Mouse (Mus musculus): ENCODE measurements around the gene Nedd9. TPM values are rescaled to one million over a fixed set of nuclear protein-coding genes. Genes with fewer than 3 reads are reported as not detected.

Gene Nedd9
- total and polyA plus RNA-seq, 3 experiments = 0.49 to 1.4 TPM; not detected in 1

- Histone ChIP-seq H3K27me3 (ENCODE audit: insufficient read depth, low read length) (no peaks in the 10 kb centered on the region), H3K4me1 (ENCODE audit: insufficient read depth, low read depth, low read length) (no peaks in the 10 kb centered on the region), H3K4me3 (ENCODE audit: low read depth, low read length) (no peak overlapping the region), H3K9me3 (replicated peaks) (no peaks in the 10 kb centered on the region), H3K36me3 (replicated peaks) (no peaks in the 10 kb centered on the region)
- DNase-seq (ENCODE audit: low spot score) (no peak), ATAC-seq (ENCODE audit: extremely low read depth, insufficient number of reproducible peaks, low FRiP score, poor library complexity, severe bottlenecking) (no peak)
- no peak for TF ChIP-seq CTCF (IDR thresholded peaks at IDR 0.05; ENCODE audit: low read depth, low read length)
These were observed 12.8 kb downstream of the Nedd9 start for GRCm38 (mm10) chr13:41474365-41474764.

GRCm38 (mm10) chr13:41473504-41473903 lies 13.7 kb downstream of the Nedd9 start:
- no peak for TF ChIP-seq GATA2 (IDR thresholded peaks at IDR 0.05; ENCODE audit: borderline replicate concordance, low read depth, low read length)
- TF ChIP-seq CTCF (IDR thresholded peaks at IDR 0.05; ENCODE audit: low read depth, low read length) = no peak
- no peak for TF ChIP-seq GATA1 (IDR thresholded peaks at IDR 0.05; ENCODE audit: borderline replicate concordance, low read length)
- no peak for TF ChIP-seq TAL1 (conservative IDR thresholded peaks at IDR 0.05; ENCODE audit: low read depth, low read length)
- TF ChIP-seq POLR2AphosphoS5 (IDR thresholded peaks at IDR 0.05; ENCODE audit: insufficient replicate concordance, low read depth, low read length) = no peak
- no peaks in the 10 kb centered on the region for H3K4me1 ChIP-seq (ENCODE audit: insufficient read depth, low read depth, low read length)
- no peaks in the 10 kb centered on the region for H3K36me3 ChIP-seq (replicated peaks)
- no peaks in the 10 kb centered on the region for H3K9me3 ChIP-seq (replicated peaks)
- ATAC-seq (ENCODE audit: extremely low read depth, insufficient number of reproducible peaks, low FRiP score, poor library complexity, severe bottlenecking) = no peak
- no peak for DNase-seq (ENCODE audit: low spot score)
- no peaks in the 10 kb centered on the region for H3K27me3 ChIP-seq (ENCODE audit: insufficient read depth, low read length)
- no peak overlapping the region for H3K4me3 ChIP-seq (ENCODE audit: low read depth, low read length)

- H3K36me3 ChIP-seq (replicated peaks) = no peaks in the 10 kb centered on the region
- no peak for TF ChIP-seq TAL1 (conservative IDR thresholded peaks at IDR 0.05; ENCODE audit: low read depth, low read length)
- TF ChIP-seq CTCF (IDR thresholded peaks at IDR 0.05; ENCODE audit: low read depth, low read length) = no peak
- ATAC-seq (ENCODE audit: extremely low read depth, insufficient number of reproducible peaks, low FRiP score, poor library complexity, severe bottlenecking) = no peak
- H3K9me3 ChIP-seq (replicated peaks) = no peaks in the 10 kb centered on the region
- no peak for DNase-seq (ENCODE audit: low spot score)
- no peaks in the 10 kb centered on the region for H3K4me1 ChIP-seq (ENCODE audit: insufficient read depth, low read depth, low read length)
- no peaks in the 10 kb centered on the region for H3K27me3 ChIP-seq (ENCODE audit: insufficient read depth, low read length)
- H3K4me3 ChIP-seq (ENCODE audit: low read depth, low read length) = no peak overlapping the region
These were observed 14.2 kb downstream of the Nedd9 start for GRCm38 (mm10) chr13:41472878-41473424.

- Histone ChIP-seq H3K27me3 (ENCODE audit: insufficient read depth, low read length) (0 out of 2 replicates have a peak, but pooled peaks cover 2% of the 10 kb centered on the region), H3K36me3 (replicated peaks) (no peaks in the 10 kb centered on the region), H3K9me3 (replicated peaks) (no peaks in the 10 kb centered on the region), H3K4me1 (ENCODE audit: insufficient read depth, low read depth, low read length) (no peaks in the 10 kb centered on the region), H3K4me3 (ENCODE audit: low read depth, low read length) (no peak overlapping the region)
- DNase-seq (ENCODE audit: low spot score) = no peak
- TF ChIP-seq GATA2 (IDR thresholded peaks at IDR 0.05; ENCODE audit: borderline replicate concordance, low read depth, low read length) (no peak), POLR2AphosphoS5 (IDR thresholded peaks at IDR 0.05; ENCODE audit: insufficient replicate concordance, low read depth, low read length) (no peak), GATA1 (IDR thresholded peaks at IDR 0.05; ENCODE audit: borderline replicate concordance, low read length) (no peak), CTCF (IDR thresholded peaks at IDR 0.05; ENCODE audit: low read depth, low read length) (no peak), TAL1 (conservative IDR thresholded peaks at IDR 0.05; ENCODE audit: low read depth, low read length) (no peak)
- ATAC-seq (ENCODE audit: extremely low read depth, insufficient number of reproducible peaks, low FRiP score, poor library complexity, severe bottlenecking) = no peak
These were observed 18.9 kb downstream of the Nedd9 start for GRCm38 (mm10) chr13:41468277-41468676.

GRCm38 (mm10) chr13:41467036-41467435 lies 20.1 kb downstream of the Nedd9 start:
- TF ChIP-seq GATA1 (IDR thresholded peaks at IDR 0.05; ENCODE audit: borderline replicate concordance, low read length) = no peak
- no peak for TF ChIP-seq CTCF (IDR thresholded peaks at IDR 0.05; ENCODE audit: low read depth, low read length)
- no peak for TF ChIP-seq POLR2AphosphoS5 (IDR thresholded peaks at IDR 0.05; ENCODE audit: insufficient replicate concordance, low read depth, low read length)
- TF ChIP-seq GATA2 (IDR thresholded peaks at IDR 0.05; ENCODE audit: borderline replicate concordance, low read depth, low read length) = no peak
- no peak for TF ChIP-seq TAL1 (conservative IDR thresholded peaks at IDR 0.05; ENCODE audit: low read depth, low read length)
- DNase-seq (ENCODE audit: low spot score) (no peak), ATAC-seq (ENCODE audit: extremely low read depth, insufficient number of reproducible peaks, low FRiP score, poor library complexity, severe bottlenecking) (no peak)
- Histone ChIP-seq H3K9me3 (replicated peaks) (no peaks in the 10 kb centered on the region), H3K36me3 (replicated peaks) (no peaks in the 10 kb centered on the region), H3K4me3 (ENCODE audit: low read depth, low read length) (no peak overlapping the region), H3K4me1 (ENCODE audit: insufficient read depth, low read depth, low read length) (no peaks in the 10 kb centered on the region), H3K27me3 (ENCODE audit: insufficient read depth, low read length) (0 out of 2 replicates have a peak, but pooled peaks cover 2% of the 10 kb centered on the region)

GRCm38 (mm10) chr13:41466616-41467015 lies 20.5 kb downstream of the Nedd9 start:
- ATAC-seq (ENCODE audit: extremely low read depth, insufficient number of reproducible peaks, low FRiP score, poor library complexity, severe bottlenecking) = no peak
- Histone ChIP-seq H3K4me3 (ENCODE audit: low read depth, low read length) (no peak overlapping the region), H3K4me1 (ENCODE audit: insufficient read depth, low read depth, low read length) (no peaks in the 10 kb centered on the region), H3K36me3 (replicated peaks) (no peaks in the 10 kb centered on the region), H3K9me3 (replicated peaks) (no peaks in the 10 kb centered on the region), H3K27me3 (ENCODE audit: insufficient read depth, low read length) (0 out of 2 replicates have a peak, but pooled peaks cover 2% of the 10 kb centered on the region)
- DNase-seq (ENCODE audit: low spot score) = no peak
- TF ChIP-seq CTCF (IDR thresholded peaks at IDR 0.05; ENCODE audit: low read depth, low read length) (no peak), POLR2AphosphoS5 (IDR thresholded peaks at IDR 0.05; ENCODE audit: insufficient replicate concordance, low read depth, low read length) (no peak), GATA2 (IDR thresholded peaks at IDR 0.05; ENCODE audit: borderline replicate concordance, low read depth, low read length) (no peak), GATA1 (IDR thresholded peaks at IDR 0.05; ENCODE audit: borderline replicate concordance, low read length) (no peak), TAL1 (conservative IDR thresholded peaks at IDR 0.05; ENCODE audit: low read depth, low read length) (no peak)

- Histone ChIP-seq H3K36me3 (replicated peaks) (no peaks in the 10 kb centered on the region), H3K4me3 (ENCODE audit: low read depth, low read length) (no peak overlapping the region), H3K4me1 (ENCODE audit: insufficient read depth, low read depth, low read length) (no peaks in the 10 kb centered on the region), H3K9me3 (replicated peaks) (no peaks in the 10 kb centered on the region), H3K27me3 (ENCODE audit: insufficient read depth, low read length) (0 out of 2 replicates have a peak, but pooled peaks cover 3% of the 10 kb centered on the region)
- ATAC-seq (ENCODE audit: extremely low read depth, insufficient number of reproducible peaks, low FRiP score, poor library complexity, severe bottlenecking) (no peak), DNase-seq (ENCODE audit: low spot score) (no peak)
- TF ChIP-seq TAL1 (conservative IDR thresholded peaks at IDR 0.05; ENCODE audit: low read depth, low read length) (no peak), CTCF (IDR thresholded peaks at IDR 0.05; ENCODE audit: low read depth, low read length) (no peak), GATA2 (IDR thresholded peaks at IDR 0.05; ENCODE audit: borderline replicate concordance, low read depth, low read length) (no peak), GATA1 (IDR thresholded peaks at IDR 0.05; ENCODE audit: borderline replicate concordance, low read length) (no peak), POLR2AphosphoS5 (IDR thresholded peaks at IDR 0.05; ENCODE audit: insufficient replicate concordance, low read depth, low read length) (no peak)
These were observed 21.0 kb downstream of the Nedd9 start for GRCm38 (mm10) chr13:41466191-41466590.
